Mouse (Mus musculus): ENCODE measurements at regions not wholly inside any gene's neighbourhood (a gene's known extent, or its start where the extent isn't known, plus 50 kb on each side); places are given as distances from the start of the nearest gene placed in this dataset.

- ATAC-seq = no peak
Measured at GRCm38 (mm10) chr15:27303856-27304255, 162.6 kb upstream of the Ank start.

DNA sequence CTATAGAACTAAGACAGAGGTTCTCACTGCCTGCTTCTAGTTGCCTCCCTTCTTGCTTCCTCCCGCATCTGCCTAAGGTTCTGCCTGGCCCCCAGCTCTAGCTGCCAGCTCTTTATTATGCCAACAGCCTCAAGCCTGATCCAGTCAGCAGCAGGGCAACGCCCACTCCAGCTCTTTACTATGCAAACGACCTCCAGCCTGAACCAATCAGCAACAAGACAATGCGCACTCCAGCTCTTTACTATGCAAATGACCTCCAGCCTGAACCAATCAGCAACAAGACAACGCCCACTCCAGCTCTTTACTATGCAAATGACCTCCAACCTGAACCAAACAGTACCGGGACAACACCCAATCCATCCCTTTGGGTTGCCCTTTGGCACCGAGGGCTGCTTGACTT is 162.2 kb upstream of the Ank start:
- ATAC-seq = no peak

DNA sequence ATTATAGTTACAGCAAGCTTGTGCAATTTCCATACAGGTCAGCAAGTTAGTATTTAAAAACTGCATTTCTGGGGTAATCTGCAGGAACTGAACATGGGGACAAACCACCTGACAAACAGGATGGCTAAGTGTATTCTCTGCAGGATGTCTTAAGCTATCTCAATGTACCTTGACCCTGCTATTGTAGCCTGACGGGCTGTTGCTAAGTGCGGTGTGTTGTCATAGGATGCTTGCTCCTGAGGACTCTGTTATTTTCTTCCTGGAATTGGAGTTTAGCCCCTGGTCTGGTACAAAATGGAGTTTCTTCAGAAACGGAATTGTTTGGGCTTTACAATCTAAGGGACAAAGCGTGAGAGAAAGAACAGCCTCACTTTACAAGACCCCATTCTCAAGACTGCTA is 161.4 kb upstream of the Ank start:
- no peak for ATAC-seq

DNA sequence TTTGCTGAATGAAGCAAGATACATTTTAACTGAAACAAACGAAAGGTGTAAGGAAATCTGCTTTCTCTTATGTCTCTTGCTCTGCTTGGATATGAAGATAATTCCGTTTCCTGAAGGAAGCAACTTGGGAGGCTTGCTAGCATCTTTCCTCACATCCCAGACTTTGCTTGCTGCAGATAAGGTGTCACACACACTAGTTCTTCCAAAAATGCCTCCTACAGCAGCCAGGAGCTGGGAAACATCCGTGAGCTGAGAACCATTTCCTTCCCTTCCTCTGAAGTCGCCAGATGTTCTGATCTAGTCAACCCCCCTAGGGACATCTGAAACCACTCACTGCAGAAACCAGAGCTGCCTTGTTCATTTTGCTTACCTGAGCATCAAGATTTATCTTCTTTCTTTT is 157.8 kb upstream of the Ank start:
- ATAC-seq = no peak

DNA sequence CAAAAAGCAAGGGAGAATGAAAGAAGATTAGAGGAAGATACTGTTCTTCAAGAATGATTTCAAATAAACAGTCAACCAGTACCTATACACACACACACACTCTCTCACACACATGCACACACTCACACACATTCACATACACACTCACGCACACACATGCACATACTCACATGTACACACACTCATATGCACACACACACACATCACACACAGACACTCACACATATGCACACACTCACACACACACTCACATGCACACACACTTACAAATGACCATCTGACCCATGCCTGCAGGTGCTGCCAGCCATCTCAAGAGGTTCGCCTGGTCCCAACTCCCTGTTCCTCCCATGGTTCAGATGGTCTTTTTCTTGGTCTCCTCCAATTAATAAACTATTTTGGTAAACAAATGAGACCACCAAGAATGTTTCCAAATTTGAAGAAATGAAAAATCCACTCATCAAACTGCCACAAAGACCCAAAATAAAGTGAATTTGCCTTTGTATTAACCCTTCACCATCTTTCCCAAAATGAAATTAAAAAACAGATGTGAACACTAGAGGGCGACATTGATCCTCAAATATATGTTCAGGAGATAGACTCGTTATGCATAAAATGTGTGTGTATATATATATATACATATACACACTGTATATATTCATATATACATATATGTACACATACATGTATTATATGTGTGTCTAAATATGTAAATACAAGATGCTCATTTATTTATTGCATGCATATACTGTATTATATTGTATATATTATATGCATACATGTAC is 150.3 kb upstream of the Ank start:
- ATAC-seq = peak; percentile 54

- ATAC-seq = no peak
Measured at GRCm38 (mm10) chr15:27316746-27317129, 149.7 kb upstream of the Ank start.

DNA sequence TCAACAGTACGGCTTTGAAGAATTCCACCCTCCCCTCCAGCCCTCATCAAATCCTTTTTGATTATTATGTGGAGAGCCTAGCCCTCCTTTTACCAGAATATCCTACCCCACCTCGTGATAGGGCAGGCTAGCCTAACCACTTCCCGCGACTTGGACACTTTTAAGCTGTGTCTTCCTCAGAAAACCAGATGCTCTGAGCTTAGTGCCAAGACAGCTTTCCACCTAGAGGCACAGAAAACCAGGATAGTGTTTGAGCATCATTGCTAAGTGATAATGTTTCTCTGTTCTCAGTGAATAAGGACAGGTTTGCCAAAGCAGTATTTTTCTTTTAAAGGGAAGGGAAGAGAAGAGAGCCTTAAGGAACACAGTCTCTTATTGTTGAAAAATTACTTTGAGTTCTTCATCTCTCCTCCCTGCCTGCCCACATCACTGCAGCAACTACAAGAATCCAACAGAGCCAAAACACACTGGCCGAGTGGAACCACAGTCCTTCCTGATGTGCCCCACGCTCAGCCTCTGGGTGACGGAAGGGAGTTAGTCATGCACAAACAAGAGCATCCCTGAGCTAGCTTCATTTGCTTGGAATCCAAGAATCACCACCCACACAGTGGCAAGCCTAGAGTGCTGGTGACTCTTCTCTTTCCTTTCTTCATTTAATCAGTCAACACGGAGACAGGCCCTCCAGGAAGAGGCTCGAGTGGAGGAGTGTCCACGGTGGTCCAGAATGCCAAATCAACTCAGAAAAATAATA is 144.4 kb upstream of the Ank start:
- no peak for ATAC-seq

- peak; percentile 94 for ATAC-seq
Measured at GRCm38 (mm10) chr15:27325847-27326548, 140.5 kb upstream of the Ank start.

GRCm38 (mm10) chr15:27326549-27326876 is 140.0 kb upstream of the Ank start:
- no peak for ATAC-seq

- no peak for ATAC-seq
Measured at GRCm38 (mm10) chr15:27327744-27328143, 138.7 kb upstream of the Ank start.

- ATAC-seq = no peak
Measured at GRCm38 (mm10) chr15:27328441-27328840, 138.0 kb upstream of the Ank start.

DNA sequence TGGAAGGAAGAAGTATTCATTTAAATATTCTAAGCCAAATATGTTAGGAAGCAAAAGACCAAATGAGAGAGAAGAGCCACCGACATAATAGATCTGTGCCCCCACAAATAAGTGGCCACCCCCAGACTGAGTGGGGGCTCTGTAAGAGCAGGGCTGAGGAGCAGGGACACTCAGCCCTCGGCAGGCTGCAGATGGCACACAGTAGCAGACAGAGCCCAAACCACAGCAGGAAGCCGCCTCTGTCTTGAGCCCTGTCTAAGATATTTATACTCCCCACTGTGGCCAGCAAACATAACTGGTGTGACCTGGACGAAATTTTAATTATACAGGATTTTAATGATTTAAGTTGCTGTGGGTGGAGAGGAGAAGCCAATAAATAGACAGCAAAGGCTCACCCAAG is 126.4 kb upstream of the Ank start:
- ATAC-seq = no peak

DNA sequence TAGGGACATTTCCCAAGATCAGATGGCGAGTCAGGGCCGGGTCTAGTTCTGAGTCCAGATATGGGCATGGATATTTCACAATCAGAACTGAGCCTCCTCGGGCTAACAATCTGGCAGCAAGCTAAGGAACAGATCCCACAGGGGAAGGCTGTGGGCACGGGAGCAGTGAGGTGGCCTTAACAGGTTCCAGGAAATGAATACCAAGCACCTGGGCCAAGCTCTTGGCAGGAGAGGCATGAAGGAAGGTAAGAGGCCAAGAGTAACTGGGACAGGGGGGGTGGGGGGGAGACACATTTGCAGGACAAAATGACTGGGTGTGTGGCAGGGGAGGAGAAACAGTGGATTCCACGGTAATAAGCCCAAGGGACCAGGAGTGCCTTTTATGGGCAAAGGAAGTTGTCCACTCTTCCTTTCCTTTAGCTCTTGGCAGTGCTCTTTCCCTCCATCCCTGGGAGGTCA is 124.9 kb upstream of the Ank start:
- ATAC-seq = no peak

- no peak for ATAC-seq
Measured at GRCm38 (mm10) chr15:27358441-27358840, 108.0 kb upstream of the Ank start.

DNA sequence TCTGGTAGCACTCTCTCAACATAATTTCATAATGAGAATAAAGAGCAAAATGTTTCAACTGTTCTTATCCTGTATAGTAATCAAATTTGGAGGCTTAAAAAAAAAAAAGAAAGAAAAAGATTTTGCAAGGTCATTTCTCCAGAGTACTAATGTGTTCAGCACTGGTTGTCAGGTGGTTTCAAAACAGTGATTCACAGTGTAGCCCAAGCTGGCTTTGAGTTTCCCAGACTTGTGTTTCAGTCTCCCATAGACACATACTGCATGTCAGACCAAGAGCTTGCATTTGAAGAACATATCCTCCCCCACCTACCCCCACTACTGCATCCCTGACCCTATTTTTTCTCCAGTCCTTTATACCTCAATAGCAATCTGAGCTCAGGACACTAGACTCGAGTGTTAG is 107.2 kb upstream of the Ank start:
- ATAC-seq = no peak

- no peak for ATAC-seq
Measured at GRCm38 (mm10) chr15:27374517-27374916, 92.0 kb upstream of the Ank start.

DNA sequence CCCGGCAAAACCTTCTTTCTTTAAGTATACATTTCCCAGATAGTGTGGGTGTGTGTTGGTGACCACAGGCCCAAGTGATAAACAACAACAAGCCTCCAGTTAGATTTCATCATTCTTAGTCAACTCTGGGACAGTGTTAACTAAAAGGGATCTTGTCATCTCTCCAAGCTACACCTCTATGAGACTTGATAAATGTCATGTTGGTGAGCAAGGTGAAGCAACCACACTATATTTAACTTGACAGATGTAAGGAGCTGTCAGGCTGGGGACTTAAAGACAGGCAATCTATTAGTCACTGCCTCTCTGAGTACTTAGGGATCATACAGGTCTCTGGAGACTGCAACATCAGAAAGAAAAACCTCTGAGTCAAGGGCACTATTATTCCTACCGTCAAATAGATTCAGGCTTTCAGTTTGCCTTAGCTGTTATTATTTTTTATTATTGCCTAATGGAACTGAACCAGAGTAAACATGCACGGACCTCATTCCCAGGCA is 87.8 kb upstream of the Ank start:
- no peak for ATAC-seq

- no peak for ATAC-seq
Measured at GRCm38 (mm10) chr15:27380436-27380945, 86.0 kb upstream of the Ank start.

DNA sequence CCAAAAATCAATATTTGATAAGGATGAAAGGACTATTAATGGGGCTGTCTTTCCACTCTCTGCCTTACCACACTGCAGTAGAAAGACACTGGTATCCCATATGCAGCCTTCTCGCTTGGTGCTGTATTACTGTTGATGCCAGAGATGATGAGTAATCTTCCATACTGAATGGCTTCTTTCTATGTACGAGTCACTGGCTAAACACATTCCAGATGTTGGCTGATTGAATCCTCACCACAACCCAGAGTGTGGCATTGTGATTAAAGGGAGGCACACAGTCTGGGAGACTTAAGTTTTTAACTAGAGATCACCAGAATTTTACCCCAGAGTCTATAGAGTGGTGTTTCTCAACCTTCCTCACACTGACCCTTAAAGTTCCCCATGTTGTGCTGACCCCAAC is 84.9 kb upstream of the Ank start:
- ATAC-seq = no peak

- no peak for ATAC-seq
Measured at GRCm38 (mm10) chr15:27390567-27390966, 75.9 kb upstream of the Ank start.

GRCm38 (mm10) chr15:27405721-27406161 is 60.7 kb upstream of the Ank start:
- ATAC-seq = no peak

DNA sequence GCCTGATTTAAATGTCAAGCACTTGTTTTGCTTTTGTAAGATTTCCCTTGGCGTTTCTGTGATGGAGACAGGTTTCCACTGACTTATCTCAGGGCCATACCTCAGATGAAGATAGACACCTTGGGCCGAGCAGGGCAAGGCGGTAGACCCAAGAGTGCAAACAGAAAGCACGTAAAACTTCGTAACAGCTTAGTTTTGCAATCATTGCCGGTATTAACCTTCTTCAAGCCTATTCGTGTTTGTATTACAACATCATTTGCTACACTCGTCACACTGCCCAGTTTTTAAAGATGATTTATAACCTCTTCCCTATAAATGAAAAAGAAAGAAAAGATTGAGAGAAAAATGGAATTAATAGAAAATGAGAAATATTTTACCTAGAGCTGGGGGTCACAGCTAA is 56.6 kb upstream of the Ank start:
- no peak for ATAC-seq

DNA sequence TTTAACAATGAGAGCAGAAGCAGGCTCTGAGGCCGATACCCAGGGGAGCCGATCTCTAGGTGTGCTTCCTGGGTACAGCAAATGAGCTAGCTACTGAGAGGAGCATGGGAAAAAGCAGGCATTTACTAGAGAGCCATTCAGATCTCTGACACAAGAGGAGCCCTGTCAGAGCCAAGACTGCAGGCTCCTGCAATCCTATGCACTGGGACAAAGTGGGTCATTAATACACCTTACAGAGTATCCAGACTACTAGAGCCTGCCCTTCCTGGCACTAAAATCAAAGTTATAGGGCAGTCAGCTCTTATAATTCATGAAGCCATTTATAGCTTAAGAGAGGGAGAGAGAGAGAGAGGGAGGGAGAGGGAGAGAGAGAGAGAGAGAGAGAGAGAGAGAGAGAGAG is 54.2 kb upstream of the Ank start:
- ATAC-seq = no peak

All from CD4-positive, CD25-positive, alpha-beta regulatory T cell, adult 4 months (primary cell).